Mouse (Mus musculus) cerebellum, adult 11 months (tissue): ENCODE measurements at regions not wholly inside any gene's neighbourhood (a gene's known extent, or its start where the extent isn't known, plus 50 kb on each side); places are given as distances from the start of the nearest gene placed in this dataset.

Source experiments
- DNase-seq: peaks from one replicate; pipeline ENCODE4 v3.0.0; 2022

GRCm38 (mm10) chr4:21616116-21616515, 69.6 kb downstream of the Prdm13 start:
- no peak for DNase-seq

GRCm38 (mm10) chr4:21614429-21614828, 71.3 kb downstream of the Prdm13 start:
- no peak for DNase-seq

DNA sequence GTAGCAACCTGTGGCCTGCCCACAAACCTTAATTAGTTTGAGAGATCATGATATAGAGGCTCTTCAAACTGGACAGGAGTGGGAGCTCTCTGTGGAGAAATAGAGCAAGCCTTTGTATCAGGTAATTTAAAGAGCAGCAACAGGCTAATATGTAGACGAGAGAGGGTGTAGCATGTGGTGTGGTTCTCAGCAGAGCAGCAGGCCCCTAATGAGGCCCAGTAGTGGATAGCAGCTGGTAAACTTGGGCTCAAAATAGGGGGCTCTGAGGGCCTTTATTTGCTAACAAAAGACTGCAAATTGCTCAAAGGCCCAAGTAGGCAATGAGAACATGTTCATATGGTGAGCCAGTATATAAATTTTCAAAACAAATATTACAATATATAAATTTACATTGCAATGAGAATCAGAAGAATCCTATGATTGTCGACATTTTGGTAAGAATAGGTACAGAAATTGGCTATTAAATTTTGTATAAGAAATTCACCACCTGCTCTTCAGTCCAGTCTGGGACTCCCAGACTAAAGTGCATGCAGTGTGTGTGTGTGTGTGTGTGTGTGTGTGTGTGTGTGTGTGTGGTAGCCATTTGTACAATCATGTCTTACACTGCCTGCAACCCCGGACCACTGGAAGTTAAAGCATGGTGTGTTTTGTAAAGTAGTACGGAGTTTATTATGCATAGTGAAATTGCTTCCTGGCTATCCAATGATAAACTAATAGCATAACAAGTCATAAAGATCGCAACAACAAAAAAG, 74.1 kb downstream of the Prdm13 start:
- no peak for DNase-seq

GRCm38 (mm10) chr4:21598024-21598423, 87.7 kb downstream of the Prdm13 start:
- no peak for DNase-seq

DNA sequence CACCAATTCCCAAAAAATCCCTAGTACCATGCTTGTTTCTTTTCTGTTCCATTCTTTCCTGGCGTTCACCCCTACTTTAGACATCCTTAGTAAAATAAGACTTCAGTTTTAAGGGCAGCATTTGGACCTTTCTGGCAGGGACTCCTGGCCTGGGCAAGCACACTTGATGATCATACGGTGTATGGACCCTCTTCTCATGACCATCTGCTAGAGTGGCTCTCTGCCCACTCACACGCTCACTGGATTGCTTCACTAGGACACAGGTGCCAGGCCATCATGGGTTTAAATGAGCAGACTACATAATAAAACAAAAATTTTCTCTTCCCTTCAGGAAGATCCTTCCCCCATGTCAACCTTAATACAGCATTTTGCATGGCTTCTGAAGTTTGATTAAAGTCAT, 138.0 kb downstream of the Prdm13 start:
- DNase-seq = peak; percentile 20

DNA sequence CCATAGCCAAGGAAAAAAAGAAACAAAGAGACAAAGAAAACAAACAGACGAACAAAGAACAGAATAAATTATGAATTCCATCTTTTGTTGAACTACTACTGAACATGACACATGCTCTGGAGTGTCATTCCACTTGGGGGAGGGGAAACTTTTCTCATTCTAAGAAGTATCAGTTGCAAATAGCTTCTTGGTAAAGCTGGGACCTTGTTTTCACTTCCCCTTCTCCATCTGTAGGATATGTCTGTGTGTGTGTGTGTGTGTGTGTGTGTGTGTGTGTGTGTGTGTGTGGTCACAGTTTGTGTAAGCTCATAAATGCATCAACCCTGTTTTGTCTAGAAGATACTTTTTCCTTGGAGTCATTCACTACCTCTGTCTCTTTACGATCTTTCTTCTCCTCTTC, 146.2 kb downstream of the Prdm13 start:
- DNase-seq = no peak

GRCm38 (mm10) chr4:21535973-21536372, 149.8 kb downstream of the Prdm13 start:
- DNase-seq = no peak

GRCm38 (mm10) chr4:21532186-21532585, 153.6 kb downstream of the Prdm13 start:
- DNase-seq = no peak
